24 mouse cellular contexts compared by ENCODE assay signal in genomic region chr12:108315818-108316217, GRCm38 (mm10). TPM values are rescaled to one million over a fixed set of nuclear protein-coding genes. Genes with fewer than 3 reads are reported as not detected.
A peak's percentile ranks its signal among the peaks of the same experiment; 100 is the strongest.
DNase-seq lines count a peak whose midpoint lies in the region; ATAC-seq lines count a peak whose summit lies in the region.
"Had no signal": no experiment of that assay in that cellular context is flagged by ENCODE, and none has a peak within 500 bp of the region (broad histone marks: within the 10 kb centered on the region; RNA-seq: fewer than 3 reads in every experiment).

No protein-coding gene starts in this region.

- 49% methylated on average over 10 of the region's 10 CpGs for WGBS in forebrain, embryonic 11.5 days
- WGBS in forebrain, embryonic 12.5 days: 54% methylated on average over 10 of the region's 10 CpGs
- 44% methylated on average over 10 of the region's 10 CpGs for WGBS in hindbrain, embryonic 10.5 days
- 43% methylated on average over 10 of the region's 10 CpGs for WGBS in hindbrain, embryonic 14.5 days
- WGBS in midbrain, embryonic 12.5 days: 48% methylated on average over 10 of the region's 10 CpGs
- 47% methylated on average over 10 of the region's 10 CpGs for WGBS in midbrain, embryonic 15.5 days

- peak; percentile 52 for DNase-seq in forebrain, embryonic 11.5 days (ENCODE audit: low spot score)
- no peak for DNase-seq in hindbrain, embryonic 10.5 days (ENCODE audit: low spot score)
- DNase-seq in hindbrain, embryonic 14.5 days (ENCODE audit: low spot score): no peak
- DNase-seq in adrenal gland, postnatal 10 days: no peak
- DNase-seq: adrenal gland, adult 2 months; adrenal gland, postnatal 14 days; adrenal gland, postnatal 36 days; cerebellum, adult 11 months; cerebellum, adult 18-20 months; cerebellum, adult 8-10 months; cerebellum, adult 9-11 months; cerebellum, postnatal 14 days; cerebellum, postnatal 36 days; embryo, embryonic 11 days had no signal

- no peak overlapping the region for H3K9ac ChIP-seq in forebrain, embryonic 11.5 days (ENCODE audit: low read length)
- no peak overlapping the region for H3K9ac ChIP-seq in forebrain, embryonic 12.5 days
- no peak overlapping the region for H3K9ac ChIP-seq in hindbrain, embryonic 14.5 days
- H3K9ac ChIP-seq in midbrain, embryonic 12.5 days (replicated peaks): no peak overlapping the region
- H3K9ac ChIP-seq in midbrain, embryonic 15.5 days: no peak overlapping the region
- H3K9ac ChIP-seq: embryonic facial prominence, embryonic 13.5 days; embryonic facial prominence, embryonic 15.5 days; forebrain, embryonic 13.5 days; forebrain, embryonic 15.5 days had no signal

- no peak overlapping the region for H3K4me3 ChIP-seq in forebrain, embryonic 11.5 days (ENCODE audit: low read depth, low read length)
- no peak overlapping the region for H3K4me3 ChIP-seq in forebrain, embryonic 12.5 days (replicated peaks)
- H3K4me3 ChIP-seq in hindbrain, embryonic 10.5 days: no peak overlapping the region
- H3K4me3 ChIP-seq in hindbrain, embryonic 14.5 days (replicated peaks; ENCODE audit: low read length): no peak overlapping the region
- H3K4me3 ChIP-seq in midbrain, embryonic 12.5 days: no peak overlapping the region
- H3K4me3 ChIP-seq in midbrain, embryonic 15.5 days: no peak overlapping the region
- H3K4me3 ChIP-seq: embryonic facial prominence, embryonic 13.5 days; embryonic facial prominence, embryonic 15.5 days; erythroblast, embryonic 14.5 days; forebrain, embryonic 13.5 days; forebrain, embryonic 15.5 days had no signal

- H3K4me2 ChIP-seq in forebrain, embryonic 11.5 days (ENCODE audit: low read depth, low read length, severe bottlenecking): no peak overlapping the region
- no peak overlapping the region for H3K4me2 ChIP-seq in forebrain, embryonic 12.5 days
- H3K4me2 ChIP-seq in hindbrain, embryonic 14.5 days (replicated peaks): no peak overlapping the region
- H3K4me2 ChIP-seq in midbrain, embryonic 12.5 days (replicated peaks): no peak overlapping the region
- no peak overlapping the region for H3K4me2 ChIP-seq in midbrain, embryonic 15.5 days
- H3K4me2 ChIP-seq: embryonic facial prominence, embryonic 13.5 days; embryonic facial prominence, embryonic 15.5 days; forebrain, embryonic 13.5 days; forebrain, embryonic 15.5 days had no signal

- H3K4me1 ChIP-seq in forebrain, embryonic 11.5 days (replicated peaks; ENCODE audit: control insufficient read depth, insufficient read depth, low read length): peaks cover 33% of the 10 kb centered on the region
- H3K4me1 ChIP-seq in forebrain, embryonic 12.5 days: peaks cover 67% of the 10 kb centered on the region
- peaks cover 80% of the 10 kb centered on the region for H3K4me1 ChIP-seq in hindbrain, embryonic 10.5 days (replicated peaks)
- peaks cover 16% of the 10 kb centered on the region; the same call in 1 of the 2 replicates for H3K4me1 ChIP-seq in hindbrain, embryonic 14.5 days (replicated peaks; ENCODE audit: control insufficient read depth, insufficient read depth, low read length)
- H3K4me1 ChIP-seq in midbrain, embryonic 12.5 days: peaks cover 64% of the 10 kb centered on the region
- peaks cover 27% of the 10 kb centered on the region for H3K4me1 ChIP-seq in midbrain, embryonic 15.5 days

- H3K27me3 ChIP-seq in forebrain, embryonic 11.5 days (ENCODE audit: control insufficient read depth, insufficient read depth, low read length): peaks cover 5% of the 10 kb centered on the region; the same call in 1 of the 2 replicates
- H3K27me3 ChIP-seq in forebrain, embryonic 12.5 days: peaks cover 38% of the 10 kb centered on the region
- H3K27me3 ChIP-seq in hindbrain, embryonic 10.5 days (ENCODE audit: insufficient read depth, poor library complexity, severe bottlenecking): peaks cover 53% of the 10 kb centered on the region
- peaks cover 30% of the 10 kb centered on the region for H3K27me3 ChIP-seq in hindbrain, embryonic 14.5 days (ENCODE audit: control insufficient read depth, insufficient read depth, low read length)
- peaks cover 39% of the 10 kb centered on the region for H3K27me3 ChIP-seq in midbrain, embryonic 12.5 days
- H3K27me3 ChIP-seq in midbrain, embryonic 15.5 days (replicated peaks): peaks cover 19% of the 10 kb centered on the region

- no peaks in the 10 kb centered on the region for H3K9me3 ChIP-seq in forebrain, embryonic 11.5 days (ENCODE audit: control insufficient read depth, low read length)
- no peaks in the 10 kb centered on the region for H3K9me3 ChIP-seq in forebrain, embryonic 12.5 days
- no peaks in the 10 kb centered on the region for H3K9me3 ChIP-seq in hindbrain, embryonic 10.5 days
- H3K9me3 ChIP-seq in hindbrain, embryonic 14.5 days (ENCODE audit: control insufficient read depth, low read length): no peaks in the 10 kb centered on the region
- no peaks in the 10 kb centered on the region for H3K9me3 ChIP-seq in midbrain, embryonic 12.5 days
- no peaks in the 10 kb centered on the region for H3K9me3 ChIP-seq in midbrain, embryonic 15.5 days
- H3K9me3 ChIP-seq: embryonic facial prominence, embryonic 13.5 days; embryonic facial prominence, embryonic 15.5 days; forebrain, embryonic 13.5 days; forebrain, embryonic 15.5 days had no signal

- H3K27ac ChIP-seq in forebrain, embryonic 11.5 days (ENCODE audit: low read depth, low read length): no peak overlapping the region
- no peak overlapping the region for H3K27ac ChIP-seq in forebrain, embryonic 12.5 days
- H3K27ac ChIP-seq in hindbrain, embryonic 10.5 days: peak overlapping the region; percentile 45
- no peak overlapping the region for H3K27ac ChIP-seq in hindbrain, embryonic 14.5 days
- H3K27ac ChIP-seq in midbrain, embryonic 12.5 days (replicated peaks): 0 out of 2 replicates have a peak overlapping the region, but pooled peaks have one; percentile 8
- H3K27ac ChIP-seq in midbrain, embryonic 15.5 days: no peak overlapping the region
- H3K27ac ChIP-seq: embryonic facial prominence, embryonic 13.5 days; embryonic facial prominence, embryonic 15.5 days; forebrain, embryonic 13.5 days; forebrain, embryonic 15.5 days had no signal

- no peak for ATAC-seq in forebrain, embryonic 11.5 days (replicated peaks; ENCODE audit: low FRiP score)
- ATAC-seq in forebrain, embryonic 12.5 days (ENCODE audit: low FRiP score): no peak
- ATAC-seq in hindbrain, embryonic 14.5 days (ENCODE audit: low FRiP score): no peak
- ATAC-seq in midbrain, embryonic 12.5 days (ENCODE audit: low FRiP score, low read depth): no peak
- ATAC-seq in midbrain, embryonic 15.5 days (replicated peaks): no peak
- ATAC-seq: forebrain, embryonic 13.5 days; forebrain, embryonic 15.5 days had no signal

- H3K36me3 ChIP-seq in forebrain, embryonic 11.5 days (ENCODE audit: control insufficient read depth, insufficient read depth, low read length): no peaks in the 10 kb centered on the region
- 0 out of 2 replicates have a peak, but pooled peaks cover 3% of the 10 kb centered on the region for H3K36me3 ChIP-seq in forebrain, embryonic 12.5 days (replicated peaks)
- no peaks in the 10 kb centered on the region for H3K36me3 ChIP-seq in hindbrain, embryonic 10.5 days
- H3K36me3 ChIP-seq in hindbrain, embryonic 14.5 days (replicated peaks; ENCODE audit: control insufficient read depth, insufficient read depth): no peaks in the 10 kb centered on the region
- H3K36me3 ChIP-seq in midbrain, embryonic 12.5 days: no peaks in the 10 kb centered on the region
- H3K36me3 ChIP-seq in midbrain, embryonic 15.5 days (replicated peaks): no peaks in the 10 kb centered on the region
- H3K36me3 ChIP-seq: embryonic facial prominence, embryonic 13.5 days; embryonic facial prominence, embryonic 15.5 days; forebrain, embryonic 15.5 days had no signal

RNA-seq across cellular contexts. Expression of gene Hhipl1, which starts 9.7 kb away (rescaled TPM):
- 2.5 and 3.0 TPM in 2 replicates for polyA plus RNA-seq in forebrain, embryonic 11.5 days (2014; fragmentation: Nextera tagmentation; extraction: Ambion mirVana)
- polyA plus RNA-seq in forebrain, embryonic 12.5 days (2016; fragmentation: Nextera tagmentation; extraction: Ambion mirVana): 3.3 and 3.5 TPM in 2 replicates
- 3.0 and 3.2 TPM in 2 replicates for polyA plus RNA-seq in hindbrain, embryonic 10.5 days (2016; fragmentation: Nextera tagmentation; extraction: Ambion mirVana)
- 1.8 and 1.9 TPM in 2 replicates for polyA plus RNA-seq in hindbrain, embryonic 14.5 days (2014; fragmentation: Nextera tagmentation; extraction: Ambion mirVana)
- 5.0 and 6.2 TPM in 2 replicates for polyA plus RNA-seq in midbrain, embryonic 12.5 days (2016; fragmentation: Nextera tagmentation; extraction: Ambion mirVana)
- polyA plus RNA-seq in midbrain, embryonic 15.5 days (2015; fragmentation: Nextera tagmentation; extraction: Ambion mirVana): 2.7 and 2.8 TPM in 2 replicates
- 1 to 10 TPM in 1 of 2 experiments, under 1 TPM in 1; 0.96 to 1.1 TPM for total RNA-seq in adrenal gland, postnatal 10 days (2021)
- total RNA-seq: common myeloid progenitor, adult 5-6 weeks; MEL had no signal
- polyA plus RNA-seq: erythroblast, embryonic 14.5 days had no signal

RNA-seq across cellular contexts. Expression of gene Cyp46a1, which starts 18.4 kb away (rescaled TPM):
- polyA plus RNA-seq in forebrain, embryonic 11.5 days (2014; fragmentation: Nextera tagmentation; extraction: Ambion mirVana): 16.3 and 18.4 TPM in 2 replicates
- polyA plus RNA-seq in forebrain, embryonic 12.5 days (2016; fragmentation: Nextera tagmentation; extraction: Ambion mirVana): 24.4 and 24.6 TPM in 2 replicates
- 17.8 and 19.1 TPM in 2 replicates for polyA plus RNA-seq in hindbrain, embryonic 10.5 days (2016; fragmentation: Nextera tagmentation; extraction: Ambion mirVana)
- polyA plus RNA-seq in hindbrain, embryonic 14.5 days (2014; fragmentation: Nextera tagmentation; extraction: Ambion mirVana): 22.7 and 23.5 TPM in 2 replicates
- 21.8 and 24.1 TPM in 2 replicates for polyA plus RNA-seq in midbrain, embryonic 12.5 days (2016; fragmentation: Nextera tagmentation; extraction: Ambion mirVana)
- 23.6 and 24.9 TPM in 2 replicates for polyA plus RNA-seq in midbrain, embryonic 15.5 days (2015; fragmentation: Nextera tagmentation; extraction: Ambion mirVana)
- 1 to 10 TPM; 1.6 to 2.2 TPM for total RNA-seq in adrenal gland, postnatal 10 days (2021)
- total RNA-seq: common myeloid progenitor, adult 5-6 weeks; MEL had no signal
- polyA plus RNA-seq: erythroblast, embryonic 14.5 days had no signal

RNA-seq across cellular contexts. Expression of gene Ccdc85c, which starts 40.6 kb away (rescaled TPM):
- 18.0 and 18.8 TPM in 2 replicates for polyA plus RNA-seq in forebrain, embryonic 11.5 days (2014; fragmentation: Nextera tagmentation; extraction: Ambion mirVana)
- polyA plus RNA-seq in forebrain, embryonic 12.5 days (2016; fragmentation: Nextera tagmentation; extraction: Ambion mirVana): 10.7 and 14.7 TPM in 2 replicates
- polyA plus RNA-seq in hindbrain, embryonic 10.5 days (2016; fragmentation: Nextera tagmentation; extraction: Ambion mirVana): 14.3 and 16.0 TPM in 2 replicates
- polyA plus RNA-seq in hindbrain, embryonic 14.5 days (2014; fragmentation: Nextera tagmentation; extraction: Ambion mirVana): 13.9 and 16.5 TPM in 2 replicates
- 17.0 and 21.6 TPM in 2 replicates for polyA plus RNA-seq in midbrain, embryonic 12.5 days (2016; fragmentation: Nextera tagmentation; extraction: Ambion mirVana)
- 15.3 and 15.8 TPM in 2 replicates for polyA plus RNA-seq in midbrain, embryonic 15.5 days (2015; fragmentation: Nextera tagmentation; extraction: Ambion mirVana)
- 10 to 100 TPM; 19.8 to 22.1 TPM for total RNA-seq in adrenal gland, postnatal 10 days (2021)

RNA-seq across cellular contexts. Expression of gene Eml1, which starts 54.9 kb away (rescaled TPM):
- 90.3 and 92.5 TPM in 2 replicates for polyA plus RNA-seq in forebrain, embryonic 11.5 days (2014; fragmentation: Nextera tagmentation; extraction: Ambion mirVana)
- polyA plus RNA-seq in forebrain, embryonic 12.5 days (2016; fragmentation: Nextera tagmentation; extraction: Ambion mirVana): 82.4 and 83.0 TPM in 2 replicates
- polyA plus RNA-seq in hindbrain, embryonic 10.5 days (2016; fragmentation: Nextera tagmentation; extraction: Ambion mirVana): 104 and 125 TPM in 2 replicates
- polyA plus RNA-seq in hindbrain, embryonic 14.5 days (2014; fragmentation: Nextera tagmentation; extraction: Ambion mirVana): 55.1 and 61.8 TPM in 2 replicates
- 89.4 and 93.0 TPM in 2 replicates for polyA plus RNA-seq in midbrain, embryonic 12.5 days (2016; fragmentation: Nextera tagmentation; extraction: Ambion mirVana)
- polyA plus RNA-seq in midbrain, embryonic 15.5 days (2015; fragmentation: Nextera tagmentation; extraction: Ambion mirVana): 52.9 and 61.3 TPM in 2 replicates
- total RNA-seq in adrenal gland, postnatal 10 days (2021): 10 to 100 TPM; 32.8 to 36.7 TPM
- total RNA-seq: common myeloid progenitor, adult 5-6 weeks; MEL had no signal

Comparison
In these comparisons a context has a peak if more than half of its experiments do, and no peak if none do; other contexts are left out.
1. H3K27ac ChIP-seq: peak in hindbrain, embryonic 10.5 days (single experiment) and midbrain, embryonic 12.5 days (single experiment); none in forebrain, embryonic 11.5 days (single experiment), forebrain, embryonic 12.5 days (single experiment), hindbrain, embryonic 14.5 days (single experiment) and midbrain, embryonic 15.5 days (single experiment).